Mouse (Mus musculus): Measurements from ENCODE around the gene Tox4.
"Not testable (repeated sequence)": the region's sequence is repeated elsewhere in the genome, so short reads cannot be mapped to it uniquely, and the experiment has no call there.

Tox4 gene

DNA sequence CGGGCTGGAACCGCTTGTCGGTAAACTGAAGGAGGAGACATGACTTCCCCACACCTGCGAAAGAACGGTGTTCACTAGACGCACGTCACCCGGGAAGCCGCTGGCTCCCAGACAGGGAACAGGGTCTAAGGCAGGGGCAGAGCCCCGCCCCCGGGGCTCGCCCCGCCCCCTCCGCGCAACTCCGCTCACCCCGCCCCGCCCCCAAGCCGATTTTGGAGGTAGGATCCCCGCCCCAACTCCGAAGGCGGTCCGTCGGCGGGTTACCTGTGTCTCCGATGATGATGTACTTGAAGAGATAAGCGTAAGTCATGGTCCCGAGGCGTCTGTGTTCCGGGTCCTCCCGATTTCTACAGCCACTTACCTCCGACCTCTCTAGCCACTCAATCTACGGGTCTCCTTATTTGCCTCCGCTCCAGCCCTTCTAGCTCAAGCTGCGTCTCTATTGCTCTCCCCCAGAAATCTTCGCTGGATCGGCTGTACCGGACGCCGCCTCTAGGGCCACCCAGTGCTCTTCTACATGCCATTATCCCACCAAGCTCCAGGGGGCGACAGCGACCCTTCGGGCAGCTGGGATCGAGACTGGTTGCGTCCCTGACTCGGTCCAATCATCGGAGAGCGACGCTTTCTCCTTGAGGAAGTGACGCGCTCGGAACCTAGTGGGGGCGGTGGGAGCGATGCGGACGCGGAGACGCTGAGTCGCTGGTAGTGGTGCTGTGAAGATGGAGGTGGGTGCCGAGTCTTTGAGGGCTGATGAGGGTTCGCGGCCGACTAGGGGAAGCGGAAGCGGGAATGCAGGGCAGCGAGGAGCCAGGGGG, at the start of gene Tox4, which contains the start of gene Rab2b:
TSS of gene Tox4 (plus strand) at position 215 of the 815 bp plus-strand sequence.
TSS of gene Rab2b (minus strand) at position 614 of the 815 bp plus-strand sequence.
- peak; percentile 99 for DNase-seq (ENCODE audit: low read depth, low spot score)

GRCm38 (mm10) chr14:52232249-52232648, 46.7 kb upstream of the Tox4 start:
- no peak for DNase-seq (ENCODE audit: low read depth, low spot score)

DNA sequence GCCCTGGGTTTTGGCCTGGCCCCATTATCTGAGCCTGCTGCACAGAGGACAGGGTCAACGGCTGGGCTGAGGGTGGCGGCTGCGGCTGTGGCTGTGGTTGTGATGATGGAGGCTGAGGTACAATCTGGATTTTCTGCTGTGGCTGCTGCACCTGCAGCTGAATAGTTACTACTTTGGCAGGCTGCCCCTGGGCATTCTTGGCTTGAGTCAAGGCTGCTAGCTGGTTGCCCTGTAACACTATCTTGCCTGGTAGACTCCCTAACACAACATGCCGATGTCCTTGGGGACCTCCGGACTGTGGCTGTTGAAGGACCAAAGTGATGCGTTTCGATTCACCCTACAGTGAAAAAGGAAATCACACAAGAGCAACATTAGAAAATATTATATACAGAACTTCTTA, 43.8 kb upstream of the Tox4 start:
- no peak for DNase-seq (ENCODE audit: low read depth, low spot score)

DNA sequence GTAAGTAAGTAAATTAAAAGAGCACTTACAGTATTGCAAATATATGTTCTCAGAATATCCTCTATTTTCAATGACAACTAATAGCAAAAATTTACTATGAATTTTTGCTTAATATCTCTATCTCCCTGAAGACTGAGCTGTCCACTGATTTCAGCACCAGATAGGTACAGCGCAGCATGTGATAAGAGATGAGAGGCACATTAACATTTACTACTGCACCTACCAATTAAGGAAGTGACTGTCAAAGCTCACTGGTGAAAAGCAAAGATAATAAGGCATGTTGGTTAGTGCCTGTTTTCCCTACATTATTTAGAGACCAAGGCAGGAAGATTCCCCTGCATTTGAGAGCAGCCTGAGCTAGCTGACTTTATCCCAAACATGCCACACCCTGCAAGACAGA, 42.7 kb upstream of the Tox4 start:
- no peak for DNase-seq (ENCODE audit: low read depth, low spot score)

DNA sequence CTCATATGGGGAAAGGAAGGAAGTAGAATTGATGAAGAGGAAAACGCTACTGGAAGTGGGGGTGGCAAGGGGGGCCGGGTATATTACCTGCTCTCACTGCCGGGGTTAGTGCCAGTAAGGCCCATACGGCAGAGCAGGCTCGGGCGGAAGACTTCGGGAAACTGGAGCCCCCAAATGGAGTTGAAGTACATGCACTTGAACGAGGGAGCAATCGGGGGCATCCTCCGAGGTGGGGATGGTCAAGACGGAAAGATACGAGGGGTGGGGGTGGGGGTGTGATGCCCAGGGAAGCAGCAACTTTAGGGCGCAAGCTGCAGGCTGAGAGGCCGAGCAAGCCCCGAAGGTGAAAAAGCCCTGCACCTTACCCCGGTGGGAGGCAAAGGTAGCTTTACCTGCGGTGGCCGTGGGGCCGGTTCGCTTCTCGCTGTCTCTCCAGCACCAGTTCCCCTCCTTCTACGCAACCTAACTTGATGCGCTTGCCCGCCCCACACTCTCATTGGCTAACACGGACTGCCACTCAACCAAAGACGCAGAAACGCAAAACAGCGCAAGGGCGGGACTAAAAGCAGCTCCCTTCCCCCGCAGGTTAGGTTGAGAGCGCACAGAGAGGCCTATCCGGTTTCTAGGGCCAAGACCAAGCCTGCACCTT, 34.8 kb upstream of the Tox4 start:
- peak; percentile 98 for DNase-seq (ENCODE audit: low read depth, low spot score)

GRCm38 (mm10) chr14:52244690-52245042, 34.3 kb upstream of the Tox4 start:
- no peak for DNase-seq (ENCODE audit: low read depth, low spot score)

GRCm38 (mm10) chr14:52246129-52246528, 32.8 kb upstream of the Tox4 start:
- DNase-seq (ENCODE audit: low read depth, low spot score): no peak

- peak; percentile 16 for DNase-seq (ENCODE audit: low read depth, low spot score)
These were observed 22.4 kb upstream of the Tox4 start for GRCm38 (mm10) chr14:52256311-52257175.

DNA sequence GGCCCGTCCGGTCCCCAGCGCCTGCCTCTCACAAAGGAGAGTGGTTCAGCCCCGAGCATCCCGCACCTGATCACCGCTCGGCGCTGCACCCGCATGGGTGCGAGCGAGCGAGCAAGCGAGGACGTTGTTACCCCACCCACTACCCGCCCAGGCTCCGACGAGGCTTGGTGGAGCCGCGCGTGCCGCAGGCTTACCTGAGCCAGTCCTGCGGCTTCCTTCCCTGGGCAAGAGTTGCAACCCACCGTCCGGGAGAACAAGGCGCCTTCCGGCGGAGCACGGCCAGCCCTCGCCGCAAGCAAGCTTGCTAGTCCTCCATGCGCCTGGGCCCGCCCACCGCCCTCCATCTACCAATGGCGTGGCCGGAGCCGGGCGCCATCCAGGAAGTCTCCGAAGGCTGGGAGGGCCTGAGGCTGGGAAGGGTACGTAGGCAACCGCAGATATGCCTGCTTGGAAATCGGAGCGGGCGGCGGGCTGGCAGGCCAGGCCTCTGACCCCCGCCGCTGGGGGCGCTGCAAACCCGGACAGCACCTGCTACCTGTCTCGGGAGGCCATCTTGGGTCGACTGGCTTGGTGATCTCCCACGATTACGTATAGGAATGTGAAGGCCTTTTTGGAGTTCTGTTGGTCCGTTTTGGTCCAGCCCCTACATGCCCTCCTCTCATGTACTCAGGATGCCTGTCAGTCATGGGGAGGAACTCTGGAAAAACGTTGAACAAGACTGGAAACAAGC, 21.3 kb upstream of the Tox4 start, which contains the start of gene Chd8:
TSS of gene Chd8 (minus strand) at position 297 of the 730 bp plus-strand sequence.
- peak; percentile 97 for DNase-seq (ENCODE audit: low read depth, low spot score)

- DNase-seq (ENCODE audit: low read depth, low spot score): no peak
These were observed 6.2 kb upstream of the Tox4 start for GRCm38 (mm10) chr14:52272781-52273180.

GRCm38 (mm10) chr14:52277210-52277609, 1.7 kb upstream of the Tox4 start:
- DNase-seq (ENCODE audit: low read depth, low spot score): no peak

- DNase-seq (ENCODE audit: low read depth, low spot score): no peak
These were observed 788 bp downstream of the Tox4 start for GRCm38 (mm10) chr14:52279747-52280120.

DNA sequence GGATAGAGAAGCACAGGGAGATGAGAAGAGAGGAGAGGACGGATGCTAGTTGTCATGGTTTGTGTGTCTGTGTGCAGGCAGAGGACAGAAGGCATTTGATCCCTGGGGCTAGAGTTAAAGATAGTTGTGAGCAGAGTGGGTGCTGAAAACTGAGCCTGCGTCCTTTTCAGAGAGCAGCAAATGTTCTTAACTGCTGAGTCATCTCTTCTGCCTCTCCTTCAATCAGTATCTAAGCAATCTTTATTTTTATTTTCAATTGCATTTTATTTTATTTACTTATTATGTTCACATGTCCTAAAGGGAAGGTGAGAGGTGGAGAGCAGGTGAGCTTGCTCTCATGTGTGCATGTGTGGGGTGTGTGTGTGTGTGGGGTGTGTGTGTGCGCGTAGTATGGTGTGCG, 4.7 kb downstream of the Tox4 start:
- no peak for DNase-seq (ENCODE audit: low read depth, low spot score)

- no peak for DNase-seq (ENCODE audit: low read depth, low spot score)
These were observed 5.2 kb downstream of the Tox4 start for GRCm38 (mm10) chr14:52284191-52284590.

- peak; percentile 24 for DNase-seq (ENCODE audit: low read depth, low spot score)
These were observed 16.8 kb downstream of the Tox4 start for GRCm38 (mm10) chr14:52295558-52296264.

- DNase-seq (ENCODE audit: low read depth, low spot score): not testable (repeated sequence)
These were observed 24.6 kb downstream of the Tox4 start for GRCm38 (mm10) chr14:52303517-52303916.

GRCm38 (mm10) chr14:52304644-52305271, 25.8 kb downstream of the Tox4 start, which contains the start of gene Mettl3:
Gene Mettl3, minus strand, starts transcription at chr14:52305128.
- DNase-seq (ENCODE audit: low read depth, low spot score): peak; percentile 94

DNA sequence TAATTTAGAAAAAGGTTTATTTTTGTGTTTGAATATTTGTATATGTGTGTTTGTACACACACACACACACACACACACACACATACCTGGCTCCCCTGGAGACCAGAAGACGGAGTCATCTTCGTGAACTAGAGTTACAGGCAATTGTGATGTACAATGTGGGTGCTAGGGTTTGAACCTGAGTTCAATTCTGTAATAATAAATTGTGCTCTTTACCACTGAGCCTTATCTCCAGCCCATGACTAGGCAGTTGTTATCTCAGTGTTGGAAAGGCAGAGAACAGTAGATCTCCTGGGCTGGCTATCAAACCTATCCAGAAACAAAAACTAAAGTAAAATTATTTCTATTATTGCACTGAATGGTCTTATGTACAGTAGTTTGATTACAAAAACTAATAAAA, 27.2 kb downstream of the Tox4 start:
- no peak for DNase-seq (ENCODE audit: low read depth, low spot score)

DNA sequence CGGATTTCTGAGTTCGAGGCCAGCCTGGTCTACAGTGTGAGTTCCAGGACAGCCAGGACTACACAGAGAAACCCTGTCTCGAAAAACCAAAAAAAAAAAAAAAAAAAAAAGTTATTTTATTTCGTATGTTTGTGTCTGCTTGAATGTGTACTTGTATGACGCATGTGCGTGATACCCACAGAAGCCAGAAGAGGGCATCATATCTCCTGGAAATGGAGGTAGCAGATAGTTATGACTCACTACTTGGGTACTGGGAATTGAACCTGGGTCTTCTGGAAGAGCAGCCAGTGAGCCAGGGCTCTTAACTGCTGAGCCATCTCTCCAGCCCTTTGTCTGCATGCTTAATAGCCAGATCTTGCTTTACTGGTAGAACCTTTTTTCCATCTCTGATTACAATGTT, 31.4 kb downstream of the Tox4 start:
- DNase-seq (ENCODE audit: low read depth, low spot score): not testable (repeated sequence)

DNA sequence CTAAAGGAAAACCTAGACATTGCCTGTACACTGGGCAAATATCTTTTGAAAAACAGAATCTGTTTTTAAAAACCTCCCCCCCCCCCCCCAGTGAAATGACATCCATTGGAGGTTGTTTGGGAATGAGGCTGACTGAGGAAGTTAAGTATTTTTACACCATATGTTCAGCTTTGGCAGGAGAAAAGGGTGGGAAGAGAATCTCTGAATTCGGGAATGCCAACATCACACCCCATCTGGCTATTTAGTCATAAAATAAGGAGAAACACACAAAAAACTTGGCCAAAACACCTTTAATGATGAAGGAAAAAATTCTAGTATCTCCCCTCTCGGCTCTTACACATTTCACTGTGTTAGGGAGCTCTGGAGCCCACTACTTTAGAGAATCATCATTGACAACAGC, 32.0 kb downstream of the Tox4 start:
- DNase-seq (ENCODE audit: low read depth, low spot score): no peak
